Mouse (Mus musculus): ENCODE data around the gene Oas1e. TPM values are rescaled to one million over a fixed set of nuclear protein-coding genes. Genes with fewer than 3 reads are reported as not detected.

The Oas1e gene
- total RNA-seq, 2 experiments from 2014 or later = not detected

GRCm38 (mm10) chr5:120776801-120777200 is 18.5 kb downstream of the Oas1e start:
- DNase-seq (ENCODE audit: low spot score in 2 of 2) = no peak

- DNase-seq (ENCODE audit: low spot score in 2 of 2) = no peak
Observed at GRCm38 (mm10) chr5:120775287-120775985, 19.9 kb downstream of the Oas1e start.

- no peak for DNase-seq (ENCODE audit: low spot score in 2 of 2)
Observed at GRCm38 (mm10) chr5:120769396-120769795, 25.9 kb downstream of the Oas1e start.

GRCm38 (mm10) chr5:120765010-120765409 is 30.3 kb downstream of the Oas1e start:
- no peak for DNase-seq (ENCODE audit: low spot score in 2 of 2)

GRCm38 (mm10) chr5:120761901-120762300 is 33.4 kb downstream of the Oas1e start:
- no peak for DNase-seq (ENCODE audit: low spot score in 2 of 2)

GRCm38 (mm10) chr5:120754215-120754614 is 41.1 kb downstream of the Oas1e start:
- no peak for DNase-seq (ENCODE audit: low spot score in 2 of 2)

- no peak for DNase-seq (ENCODE audit: low spot score in 2 of 2)
Observed at GRCm38 (mm10) chr5:120752786-120753185, 42.5 kb downstream of the Oas1e start.

- no peak for DNase-seq (ENCODE audit: low spot score in 2 of 2)
Observed at GRCm38 (mm10) chr5:120751206-120751605, 44.1 kb downstream of the Oas1e start.

GRCm38 (mm10) chr5:120749688-120750087 is 45.6 kb downstream of the Oas1e start, which contains the start of gene Oas2:
Gene Oas2, minus strand, starts transcription at chr5:120749853.
- no peak for DNase-seq (ENCODE audit: low spot score in 2 of 2)

GRCm38 (mm10) chr5:120746451-120746850 is 48.9 kb downstream of the Oas1e start:
- DNase-seq (ENCODE audit: low spot score in 2 of 2) = peak; percentile 69 to 79

- no peak for DNase-seq (ENCODE audit: low spot score in 2 of 2)
Observed at GRCm38 (mm10) chr5:120742125-120742524, 53.2 kb downstream of the Oas1e start.

Other genes starting within 250 kb of the Oas1e start
- 10 to 100 TPM; 44.1 to 45.2 TPM for gene Tpcn1, start 206.9 kb downstream of the Oas1e start, total RNA-seq (2021)
- 1 to 10 TPM in 1 of 2 experiments, under 1 TPM in 1; 0.52 to 2.4 TPM for gene Iqcd, start 206.5 kb downstream of the Oas1e start, total RNA-seq (2021)
- gene Rita1, start 182.9 kb downstream of the Oas1e start, total RNA-seq (2021) = 10 to 100 TPM; 24.8 to 26.8 TPM
- gene Ddx54, start 182.8 kb downstream of the Oas1e start, total RNA-seq (2021) = 10 to 100 TPM; 41.7 to 44.4 TPM
- 1 to 10 TPM in 1 of 2 experiments, not detected in 1; 1.8 TPM for gene Cfap73, start 161.3 kb downstream of the Oas1e start, total RNA-seq (2021)
- 10 to 100 TPM; 82.3 to 92.4 TPM for gene Rasal1, start 146.7 kb downstream of the Oas1e start, total RNA-seq (2021)
- 10 to 100 TPM; 70.5 to 74.2 TPM for gene Dtx1, start 83.6 kb downstream of the Oas1e start, total RNA-seq (2021)
- under 1 TPM; 0.12 to 0.16 TPM for gene Oas2, start 45.7 kb downstream of the Oas1e start, total RNA-seq (2021)
- not detected for gene Oas3, start 17.9 kb downstream of the Oas1e start, total RNA-seq (2021)
- under 1 TPM; 0.41 to 0.69 TPM for gene Oas1c, start 17.0 kb upstream of the Oas1e start, total RNA-seq (2021)
- not detected for gene Oas1f, start 51.8 kb upstream of the Oas1e start, total RNA-seq (2021)
- not detected for gene Oas1h, start 65.9 kb upstream of the Oas1e start, total RNA-seq (2021)
- not detected for gene Oas1g, start 92.1 kb upstream of the Oas1e start, total RNA-seq (2021)
- gene Oas1a, start 112.0 kb upstream of the Oas1e start, total RNA-seq (2021) = under 1 TPM in 1 of 2 experiments, not detected in 1; 0.19 TPM
- not detected for gene Oas1d, start 119.0 kb upstream of the Oas1e start, total RNA-seq (2021)
- 100 to 1,000 TPM; 178 TPM for gene Rph3a, start 214.6 kb upstream of the Oas1e start, total RNA-seq (2021)

All from layer of hippocampus, postnatal 14 days (tissue).